Mouse (Mus musculus): ENCODE measurements around the gene Cpne4. TPM values are rescaled to one million over a fixed set of nuclear protein-coding genes. Genes with fewer than 3 reads are reported as not detected.

Gene Cpne4
- polyA plus RNA-seq, 1 experiment from 2014 or later, result not detected

GRCm38 (mm10) chr9:104581921-104582624, 35.0 kb downstream of the Cpne4 start:
- no peaks in the 10 kb centered on the region for H3K9me3 ChIP-seq (replicated peaks; ENCODE audit: control insufficient read depth, low read length)
- no peak overlapping the region for H3K4me2 ChIP-seq (ENCODE audit: low read depth, low read length)
- H3K36me3 ChIP-seq (ENCODE audit: control insufficient read depth, insufficient read depth), result no peaks in the 10 kb centered on the region
- H3K27me3 ChIP-seq (ENCODE audit: control insufficient read depth, insufficient read depth, low read depth, low read length), result no peaks in the 10 kb centered on the region
- H3K4me1 ChIP-seq (ENCODE audit: control insufficient read depth, low read depth, low read length), result no peaks in the 10 kb centered on the region
- H3K27ac ChIP-seq (ENCODE audit: low read length), result no peak overlapping the region
- ATAC-seq (ENCODE audit: low read depth), result no peak
- no peak overlapping the region for H3K4me3 ChIP-seq (ENCODE audit: low read depth, low read length)
- WGBS (ENCODE audit: insufficient replicate concordance), result 55% methylated on average over 6 of the region's 6 CpGs
- no peak overlapping the region for H3K9ac ChIP-seq (ENCODE audit: low read depth, low read length)

GRCm38 (mm10) chr9:104582675-104583074, 35.6 kb downstream of the Cpne4 start:
- H3K9ac ChIP-seq (ENCODE audit: low read depth, low read length), result no peak overlapping the region
- H3K27me3 ChIP-seq (ENCODE audit: control insufficient read depth, insufficient read depth, low read depth, low read length), result no peaks in the 10 kb centered on the region
- H3K4me1 ChIP-seq (ENCODE audit: control insufficient read depth, low read depth, low read length), result no peaks in the 10 kb centered on the region
- 53% methylated on average over 6 of the region's 6 CpGs for WGBS (ENCODE audit: insufficient replicate concordance)
- no peaks in the 10 kb centered on the region for H3K36me3 ChIP-seq (ENCODE audit: control insufficient read depth, insufficient read depth)
- no peaks in the 10 kb centered on the region for H3K9me3 ChIP-seq (replicated peaks; ENCODE audit: control insufficient read depth, low read length)
- H3K4me3 ChIP-seq (ENCODE audit: low read depth, low read length), result no peak overlapping the region
- no peak overlapping the region for H3K27ac ChIP-seq (ENCODE audit: low read length)
- no peak overlapping the region for H3K4me2 ChIP-seq (ENCODE audit: low read depth, low read length)
- no peak for ATAC-seq (ENCODE audit: low read depth)

GRCm38 (mm10) chr9:104594550-104594949, 47.5 kb downstream of the Cpne4 start:
- H3K27ac ChIP-seq (ENCODE audit: low read length), result no peak overlapping the region
- no peaks in the 10 kb centered on the region for H3K9me3 ChIP-seq (replicated peaks; ENCODE audit: control insufficient read depth, low read length)
- H3K9ac ChIP-seq (ENCODE audit: low read depth, low read length), result no peak overlapping the region
- no peak for ATAC-seq (ENCODE audit: low read depth)
- H3K4me2 ChIP-seq (ENCODE audit: low read depth, low read length), result no peak overlapping the region
- H3K4me3 ChIP-seq (ENCODE audit: low read depth, low read length), result no peak overlapping the region
- H3K36me3 ChIP-seq (ENCODE audit: control insufficient read depth, insufficient read depth), result no peaks in the 10 kb centered on the region
- 24% methylated on average over 5 of the region's 5 CpGs for WGBS (ENCODE audit: insufficient replicate concordance)
- no peaks in the 10 kb centered on the region for H3K27me3 ChIP-seq (ENCODE audit: control insufficient read depth, insufficient read depth, low read depth, low read length)
- no peaks in the 10 kb centered on the region for H3K4me1 ChIP-seq (ENCODE audit: control insufficient read depth, low read depth, low read length)

GRCm38 (mm10) chr9:104594979-104595378, 47.9 kb downstream of the Cpne4 start:
- Histone ChIP-seq H3K27ac (ENCODE audit: low read length) (no peak overlapping the region), H3K27me3 (ENCODE audit: control insufficient read depth, insufficient read depth, low read depth, low read length) (no peaks in the 10 kb centered on the region), H3K9ac (ENCODE audit: low read depth, low read length) (no peak overlapping the region), H3K9me3 (replicated peaks; ENCODE audit: control insufficient read depth, low read length) (no peaks in the 10 kb centered on the region), H3K4me3 (ENCODE audit: low read depth, low read length) (no peak overlapping the region), H3K4me1 (ENCODE audit: control insufficient read depth, low read depth, low read length) (no peaks in the 10 kb centered on the region), H3K36me3 (ENCODE audit: control insufficient read depth, insufficient read depth) (no peaks in the 10 kb centered on the region), H3K4me2 (ENCODE audit: low read depth, low read length) (no peak overlapping the region)
- WGBS (ENCODE audit: insufficient replicate concordance), result 51% methylated on average over 2 of the region's 2 CpGs
- no peak for ATAC-seq (ENCODE audit: low read depth)

- Histone ChIP-seq H3K9ac (ENCODE audit: low read depth, low read length) (no peak overlapping the region), H3K36me3 (ENCODE audit: control insufficient read depth, insufficient read depth) (no peaks in the 10 kb centered on the region), H3K4me1 (ENCODE audit: control insufficient read depth, low read depth, low read length) (no peaks in the 10 kb centered on the region), H3K9me3 (replicated peaks; ENCODE audit: control insufficient read depth, low read length) (no peaks in the 10 kb centered on the region), H3K27ac (ENCODE audit: low read length) (no peak overlapping the region), H3K4me2 (ENCODE audit: low read depth, low read length) (no peak overlapping the region), H3K4me3 (ENCODE audit: low read depth, low read length) (no peak overlapping the region), H3K27me3 (ENCODE audit: control insufficient read depth, insufficient read depth, low read depth, low read length) (no peaks in the 10 kb centered on the region)
- 53% methylated on average over 6 of the region's 6 CpGs for WGBS (ENCODE audit: insufficient replicate concordance)
- ATAC-seq (ENCODE audit: low read depth), result no peak
Measured at GRCm38 (mm10) chr9:104612523-104612922, 65.4 kb downstream of the Cpne4 start.

- H3K27me3 ChIP-seq (ENCODE audit: control insufficient read depth, insufficient read depth, low read depth, low read length), result no peaks in the 10 kb centered on the region
- no peaks in the 10 kb centered on the region for H3K4me1 ChIP-seq (ENCODE audit: control insufficient read depth, low read depth, low read length)
- H3K27ac ChIP-seq (ENCODE audit: low read length), result no peak overlapping the region
- H3K4me2 ChIP-seq (ENCODE audit: low read depth, low read length), result no peak overlapping the region
- no peak for ATAC-seq (ENCODE audit: low read depth)
- H3K36me3 ChIP-seq (ENCODE audit: control insufficient read depth, insufficient read depth), result no peaks in the 10 kb centered on the region
- WGBS (ENCODE audit: insufficient replicate concordance), result 54% methylated on average over 6 of the region's 6 CpGs
- no peaks in the 10 kb centered on the region for H3K9me3 ChIP-seq (replicated peaks; ENCODE audit: control insufficient read depth, low read length)
- no peak overlapping the region for H3K4me3 ChIP-seq (ENCODE audit: low read depth, low read length)
- H3K9ac ChIP-seq (ENCODE audit: low read depth, low read length), result no peak overlapping the region
Measured at GRCm38 (mm10) chr9:104616691-104617090, 69.6 kb downstream of the Cpne4 start.

- H3K27ac ChIP-seq (ENCODE audit: low read length), result no peak overlapping the region
- ATAC-seq (ENCODE audit: low read depth), result no peak
- no peaks in the 10 kb centered on the region for H3K9me3 ChIP-seq (replicated peaks; ENCODE audit: control insufficient read depth, low read length)
- no peaks in the 10 kb centered on the region for H3K36me3 ChIP-seq (ENCODE audit: control insufficient read depth, insufficient read depth)
- 64% methylated on average over 4 of the region's 4 CpGs for WGBS (ENCODE audit: insufficient replicate concordance)
- H3K27me3 ChIP-seq (ENCODE audit: control insufficient read depth, insufficient read depth, low read depth, low read length), result no peaks in the 10 kb centered on the region
- no peaks in the 10 kb centered on the region for H3K4me1 ChIP-seq (ENCODE audit: control insufficient read depth, low read depth, low read length)
- no peak overlapping the region for H3K9ac ChIP-seq (ENCODE audit: low read depth, low read length)
- H3K4me2 ChIP-seq (ENCODE audit: low read depth, low read length), result no peak overlapping the region
- H3K4me3 ChIP-seq (ENCODE audit: low read depth, low read length), result no peak overlapping the region
Measured at GRCm38 (mm10) chr9:104623564-104623963, 76.5 kb downstream of the Cpne4 start.

- 20% methylated on average over 7 of the region's 7 CpGs for WGBS (ENCODE audit: insufficient replicate concordance)
- Histone ChIP-seq H3K4me2 (ENCODE audit: low read depth, low read length) (no peak overlapping the region), H3K4me3 (ENCODE audit: low read depth, low read length) (no peak overlapping the region), H3K27ac (ENCODE audit: low read length) (no peak overlapping the region), H3K27me3 (ENCODE audit: control insufficient read depth, insufficient read depth, low read depth, low read length) (no peaks in the 10 kb centered on the region), H3K36me3 (ENCODE audit: control insufficient read depth, insufficient read depth) (no peaks in the 10 kb centered on the region), H3K9me3 (replicated peaks; ENCODE audit: control insufficient read depth, low read length) (no peaks in the 10 kb centered on the region), H3K4me1 (ENCODE audit: control insufficient read depth, low read depth, low read length) (no peaks in the 10 kb centered on the region), H3K9ac (ENCODE audit: low read depth, low read length) (no peak overlapping the region)
- ATAC-seq (ENCODE audit: low read depth), result no peak
Measured at GRCm38 (mm10) chr9:104627816-104628215, 80.7 kb downstream of the Cpne4 start.

GRCm38 (mm10) chr9:104629282-104629681, 82.2 kb downstream of the Cpne4 start:
- Histone ChIP-seq H3K9ac (ENCODE audit: low read depth, low read length) (no peak overlapping the region), H3K4me1 (ENCODE audit: control insufficient read depth, low read depth, low read length) (no peaks in the 10 kb centered on the region), H3K9me3 (replicated peaks; ENCODE audit: control insufficient read depth, low read length) (no peaks in the 10 kb centered on the region), H3K4me2 (ENCODE audit: low read depth, low read length) (no peak overlapping the region), H3K4me3 (ENCODE audit: low read depth, low read length) (no peak overlapping the region), H3K36me3 (ENCODE audit: control insufficient read depth, insufficient read depth) (no peaks in the 10 kb centered on the region), H3K27ac (ENCODE audit: low read length) (no peak overlapping the region), H3K27me3 (ENCODE audit: control insufficient read depth, insufficient read depth, low read depth, low read length) (no peaks in the 10 kb centered on the region)
- ATAC-seq (ENCODE audit: low read depth), result no peak
- 30% methylated on average over 7 of the region's 7 CpGs for WGBS (ENCODE audit: insufficient replicate concordance)

Measured in liver, embryonic 16.5 days (tissue).